Mouse (Mus musculus) CD4-positive, CD25-positive, alpha-beta regulatory T cell, adult 4 months (primary cell): ENCODE measurements around the gene Sh3d21. TPM values are rescaled to one million over a fixed set of nuclear protein-coding genes. Genes with fewer than 3 reads are reported as not detected.
"Not testable (repeated sequence)": the region's sequence is repeated elsewhere in the genome, so short reads cannot be mapped to it uniquely, and the experiment has no call there.

ENCODE experiments used
- ATAC-seq: one replicate; pipeline ENCODE4 v1.8.0; 2017
- polyA plus RNA-seq, 2 experiments: library from polyadenylated mRNA; unstranded; fragments of 100-300 nt; shearing (Covaris generic); gene quantifications; one replicate each; pipeline ENCODE4 v1.2.1; 2017

Gene Sh3d21
- 1 to 10 TPM in 1 of 2 experiments, under 1 TPM in 1; 0.56 to 1.2 TPM for polyA plus RNA-seq

DNA sequence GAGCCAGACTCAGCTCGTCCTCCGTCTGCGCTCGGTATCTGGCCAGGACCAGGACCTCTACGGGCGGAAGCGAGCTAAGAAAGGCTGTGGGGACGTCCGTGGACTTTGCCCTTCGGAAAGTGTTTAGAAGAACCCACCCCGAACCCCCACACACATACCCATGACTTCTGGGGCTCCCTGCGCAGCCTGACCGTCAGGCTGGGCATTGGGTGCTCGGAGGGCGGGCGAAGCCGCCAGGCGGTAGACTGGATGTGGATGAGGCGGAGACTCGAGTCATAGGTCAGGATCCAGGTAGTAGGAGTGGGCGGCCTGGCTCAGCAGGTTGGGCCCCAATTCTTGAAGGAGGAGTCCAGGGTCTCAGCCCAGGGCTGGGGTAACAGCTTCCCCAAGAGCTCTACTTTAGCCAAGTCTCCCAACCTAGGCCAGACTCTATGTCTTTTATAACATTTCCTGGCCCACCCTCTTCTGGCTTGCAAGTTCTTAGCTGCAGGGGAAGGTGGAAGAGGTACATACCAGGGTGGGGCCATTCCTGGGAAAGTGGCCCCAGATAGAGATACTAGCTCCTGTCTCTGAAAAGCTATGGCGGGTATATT, at the start of gene Sh3d21:
Sh3d21 (minus strand) TSS at position 425 of the 593 bp plus-strand sequence.
- peak; percentile 35 for ATAC-seq

DNA sequence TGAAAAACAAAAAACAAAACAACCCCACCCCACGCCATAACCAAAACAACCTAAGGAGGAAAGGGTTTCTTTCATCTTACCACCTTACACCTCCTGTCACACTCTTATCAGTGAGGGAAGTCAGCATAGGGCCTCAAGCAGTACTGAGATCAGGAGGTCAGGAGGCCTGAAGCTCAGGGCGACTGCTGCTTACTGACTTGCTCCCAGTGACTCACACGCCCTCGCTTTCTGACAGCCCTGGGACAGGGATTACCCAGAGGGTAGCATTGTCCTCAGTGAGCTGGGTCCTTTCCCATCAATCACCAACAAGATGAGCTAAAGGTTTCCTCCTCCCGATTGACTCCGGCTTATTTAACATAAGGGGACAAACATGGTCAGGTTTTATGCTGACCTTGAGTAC, 43.8 kb upstream of the Sh3d21 start:
- ATAC-seq = no peak

DNA sequence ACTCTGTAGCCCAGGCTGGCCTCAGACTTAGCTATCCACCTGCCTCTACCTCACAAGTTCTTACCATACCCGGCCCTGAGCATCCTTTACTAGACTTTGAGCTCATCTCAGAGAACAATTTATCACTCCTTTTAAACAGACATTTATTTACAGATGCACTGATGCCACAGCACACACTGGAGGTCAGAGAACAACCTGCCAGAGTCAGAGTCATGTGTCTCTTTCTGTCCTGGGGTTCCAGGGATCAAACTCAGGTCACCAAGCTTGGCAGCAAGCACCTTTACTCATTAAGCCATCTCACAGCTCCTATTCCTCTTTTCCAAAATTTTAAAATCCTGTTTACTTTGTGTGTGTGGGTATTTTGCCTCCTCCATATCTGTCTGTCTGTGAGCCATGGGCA, 42.1 kb upstream of the Sh3d21 start:
- ATAC-seq = no peak

DNA sequence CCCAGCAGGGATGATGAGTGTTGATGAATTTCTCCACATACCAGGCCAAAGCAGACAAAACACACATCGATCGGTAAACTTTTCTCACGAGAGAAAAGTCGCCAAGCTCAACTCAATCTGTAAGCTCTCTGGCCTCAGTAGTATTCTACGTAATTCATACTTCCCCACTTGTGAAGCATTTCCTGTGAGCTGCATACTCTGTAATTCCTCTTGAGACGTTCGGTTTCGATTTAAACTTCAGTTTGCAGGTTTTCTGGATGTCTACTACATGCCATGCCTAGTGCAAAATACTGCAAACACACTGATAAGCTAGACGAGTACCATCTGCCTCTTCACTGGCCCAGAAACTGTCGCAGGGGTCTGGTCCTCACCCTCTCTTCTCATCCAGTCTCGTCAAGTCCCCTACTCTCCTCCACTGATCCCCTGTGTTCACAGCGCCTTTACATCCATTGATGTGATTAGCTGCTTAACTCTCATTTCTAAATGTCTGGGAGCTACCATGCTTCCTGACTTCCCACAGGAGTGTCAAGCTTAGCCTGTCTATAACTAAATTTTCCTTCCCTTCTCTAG, 41.5 kb upstream of the Sh3d21 start:
- ATAC-seq = no peak

DNA sequence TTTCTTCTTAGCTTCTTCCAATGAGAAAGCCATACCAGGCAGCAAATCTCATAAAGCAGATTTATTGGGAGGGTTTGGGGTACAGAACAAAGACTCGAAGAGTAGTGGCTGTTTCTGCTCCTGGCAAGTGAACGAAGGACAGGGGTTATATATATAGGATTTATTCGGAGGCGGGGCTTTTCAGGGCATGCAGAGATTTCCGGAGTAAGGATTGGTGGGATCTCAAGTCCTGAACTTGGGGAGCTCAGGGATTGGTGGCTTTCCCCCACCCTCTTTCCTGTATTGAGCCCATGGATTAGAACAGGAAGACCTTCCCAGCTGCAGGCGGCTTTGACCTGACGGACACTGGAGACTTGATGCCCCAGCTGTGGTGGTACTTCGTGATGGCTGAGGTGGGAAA, 40.7 kb upstream of the Sh3d21 start:
- ATAC-seq = no peak

- ATAC-seq = no peak
Measured at GRCm38 (mm10) chr4:126203336-126203895, 40.1 kb upstream of the Sh3d21 start.

DNA sequence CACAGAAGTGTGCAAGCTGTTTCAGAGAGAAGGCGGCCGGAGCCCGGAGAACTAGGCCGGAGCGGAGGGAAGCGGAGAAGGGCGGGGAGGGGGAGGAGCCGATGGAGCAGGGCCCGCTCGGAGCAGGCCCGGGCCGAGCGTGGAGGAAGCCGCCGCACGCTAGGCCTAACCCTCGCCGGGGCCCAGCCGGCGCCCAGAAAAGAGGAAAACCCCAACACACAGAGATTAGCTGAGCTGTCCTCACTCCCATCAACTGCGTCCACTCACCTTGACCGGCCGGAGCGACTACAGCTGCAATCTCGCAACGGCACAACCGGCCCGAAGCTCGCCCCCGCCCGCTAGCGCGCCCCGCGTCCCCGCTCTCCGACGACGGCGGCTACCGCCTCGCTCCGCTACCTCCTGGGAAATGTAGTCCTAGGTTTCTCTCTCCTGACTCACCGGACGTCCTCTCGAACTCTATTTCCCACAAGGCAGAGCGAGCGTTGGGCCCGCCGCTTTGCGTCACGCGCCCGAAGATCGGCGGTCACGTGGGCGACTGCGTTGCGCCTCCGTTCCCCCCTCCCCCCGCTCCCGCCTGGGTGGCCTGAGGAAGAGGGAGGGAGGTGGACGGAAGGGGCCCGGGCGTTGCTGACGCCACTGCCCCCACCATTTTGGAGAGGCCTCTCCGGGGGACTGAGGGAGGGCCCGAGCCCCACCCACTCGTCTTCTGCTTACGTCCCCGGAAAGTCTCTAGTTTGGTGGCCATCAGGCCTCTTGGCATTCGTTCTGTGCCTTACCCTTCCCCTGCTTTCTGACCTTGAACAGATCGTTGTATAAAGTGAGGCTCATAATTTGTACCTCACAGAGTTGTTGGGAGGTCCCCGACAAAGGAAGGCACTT, 39.3 kb upstream of the Sh3d21 start, which contains the start of gene Thrap3:
Thrap3 (minus strand) TSS at position 458 of the 879 bp plus-strand sequence.
- peak; percentile 87 for ATAC-seq

GRCm38 (mm10) chr4:126201514-126202302, 38.4 kb upstream of the Sh3d21 start:
- ATAC-seq = peak; percentile 1

GRCm38 (mm10) chr4:126200656-126201055, 37.4 kb upstream of the Sh3d21 start:
- ATAC-seq = no peak

DNA sequence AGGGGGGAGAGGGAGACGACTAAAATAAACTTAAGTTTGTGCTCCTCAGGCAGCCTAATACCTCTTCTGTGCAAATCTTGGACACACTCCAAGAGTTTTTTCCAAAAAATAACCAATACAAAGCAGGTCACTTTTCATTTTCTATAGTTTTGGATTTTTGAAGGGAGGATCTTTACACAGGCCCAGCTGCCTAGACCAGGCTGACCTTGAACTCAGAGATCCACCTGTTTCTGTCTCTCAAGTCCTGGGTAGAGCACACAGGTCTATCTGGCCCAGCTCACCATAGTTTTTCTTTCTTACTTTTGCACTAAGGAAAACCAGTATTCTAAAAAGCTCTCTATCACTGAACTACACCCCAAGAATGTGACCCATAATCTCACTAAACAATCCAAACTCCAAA, 36.7 kb upstream of the Sh3d21 start:
- no peak for ATAC-seq

GRCm38 (mm10) chr4:126199556-126199955, 36.3 kb upstream of the Sh3d21 start:
- ATAC-seq = no peak

DNA sequence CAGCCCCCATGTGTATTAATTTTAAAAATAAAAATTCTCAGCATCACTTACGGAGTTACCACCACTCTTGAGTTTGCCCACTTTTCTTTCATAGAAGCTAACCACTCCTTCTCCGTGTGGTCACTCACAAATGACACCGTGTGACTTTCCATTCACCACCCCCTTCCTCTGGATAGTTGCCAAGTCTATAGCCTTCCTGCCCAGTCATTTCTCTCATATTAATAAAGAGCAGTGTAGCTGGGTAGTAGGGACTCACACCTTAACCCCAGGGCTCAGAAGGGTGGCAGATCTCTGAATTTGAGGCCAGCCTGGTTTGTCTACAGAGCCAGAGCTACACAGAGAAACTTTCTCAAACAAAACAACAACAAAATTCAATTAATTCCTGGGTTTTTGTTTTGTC, 34.2 kb upstream of the Sh3d21 start:
- no peak for ATAC-seq

DNA sequence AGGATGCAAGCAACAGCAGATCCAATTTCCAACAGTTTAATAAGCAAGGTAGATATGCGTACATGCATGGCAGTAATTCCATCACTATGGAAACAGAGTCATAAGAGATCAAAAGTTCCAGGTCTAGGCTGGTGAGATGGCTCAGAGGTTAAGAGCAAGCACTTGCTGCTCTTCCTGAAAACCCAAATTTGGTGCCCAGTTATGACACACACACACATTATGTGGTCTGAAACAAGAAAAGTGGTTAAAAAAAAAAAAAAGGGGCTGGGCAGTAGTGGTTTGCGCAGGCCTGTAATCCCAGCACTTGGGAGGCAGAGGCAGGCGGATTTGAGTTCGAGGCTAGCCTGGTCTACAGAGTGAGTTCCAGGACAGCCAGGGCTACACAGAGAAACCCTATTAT, 31.6 kb upstream of the Sh3d21 start:
- ATAC-seq = no peak

GRCm38 (mm10) chr4:126194216-126194615, 30.9 kb upstream of the Sh3d21 start:
- ATAC-seq = peak; percentile 80

DNA sequence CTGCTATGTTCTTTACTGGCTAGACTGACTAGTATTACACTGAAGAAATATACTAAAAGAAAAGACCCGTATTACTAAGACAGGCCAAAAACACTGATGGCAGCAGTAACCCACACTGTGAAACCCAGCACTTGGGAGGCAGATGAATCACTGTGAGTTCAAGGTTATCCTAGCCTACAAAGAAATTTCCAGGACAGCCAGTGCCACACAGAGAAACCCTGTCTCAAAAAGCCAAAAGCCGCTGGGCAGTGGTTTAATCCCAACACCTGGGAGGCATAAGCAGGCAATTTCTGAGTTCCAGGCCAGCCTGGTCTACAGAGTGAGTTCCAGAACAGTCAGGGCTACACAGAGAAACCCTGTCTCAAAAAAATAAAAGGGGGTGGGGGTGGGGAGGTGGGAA, 27.3 kb upstream of the Sh3d21 start:
- no peak for ATAC-seq

DNA sequence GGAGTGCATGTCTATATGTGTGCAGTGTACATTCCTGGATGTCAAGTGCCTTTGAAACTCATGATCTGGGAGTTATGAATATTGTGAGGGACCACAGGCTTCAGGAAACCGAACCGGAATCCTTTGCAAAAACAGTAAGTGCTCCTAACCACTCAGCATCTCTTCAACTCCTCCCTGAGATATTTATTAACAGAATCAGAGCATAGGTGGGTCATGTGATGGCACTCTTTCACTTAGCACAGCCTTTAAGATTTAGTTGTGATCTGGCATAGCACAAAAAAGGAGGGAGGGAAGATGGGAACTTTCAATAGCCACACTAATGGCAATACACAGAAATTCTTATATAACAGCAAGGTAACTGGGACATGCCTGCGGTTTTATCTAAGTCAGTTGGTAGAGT, 23.8 kb upstream of the Sh3d21 start:
- ATAC-seq = no peak

DNA sequence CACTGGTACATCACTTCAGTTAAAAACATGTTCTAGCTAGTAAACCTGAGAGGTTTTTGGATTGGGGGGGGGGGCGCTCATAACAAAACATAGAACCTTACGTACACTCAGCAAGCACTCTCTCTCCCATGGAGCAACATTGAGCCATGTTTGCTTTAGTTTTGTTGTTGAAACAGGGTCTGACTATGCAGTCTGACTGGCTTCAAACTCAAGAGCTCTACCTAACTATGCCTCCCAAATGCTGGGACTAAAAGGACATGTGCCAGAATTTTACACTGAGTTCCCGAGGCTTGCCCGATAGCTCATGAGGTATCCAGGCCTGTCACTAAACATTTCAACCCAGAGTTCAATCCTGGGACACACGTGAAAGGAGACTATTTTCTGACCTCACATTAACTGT, 19.7 kb upstream of the Sh3d21 start:
- no peak for ATAC-seq

- ATAC-seq = peak; percentile 96
Measured at GRCm38 (mm10) chr4:126181170-126181957, 18.1 kb upstream of the Sh3d21 start.

DNA sequence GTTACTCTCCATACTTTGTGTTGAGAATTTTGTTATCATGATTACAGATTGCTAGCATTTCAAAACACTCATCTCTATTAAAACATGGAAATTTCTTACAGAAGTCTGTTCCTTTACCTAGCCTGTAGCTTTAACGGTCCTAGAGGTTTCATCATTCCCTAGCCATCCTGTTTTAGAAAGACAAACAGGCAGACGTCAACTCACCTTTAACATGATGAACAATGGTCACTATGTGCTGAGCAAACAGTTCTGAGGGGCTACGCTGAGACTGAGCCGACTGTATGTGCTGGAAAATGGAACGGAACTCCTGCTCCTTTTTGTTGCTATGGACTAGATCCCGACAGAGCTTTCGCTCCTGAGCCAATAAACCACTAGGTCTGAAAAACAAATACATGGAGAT, 12.7 kb upstream of the Sh3d21 start:
- not testable (repeated sequence) for ATAC-seq

DNA sequence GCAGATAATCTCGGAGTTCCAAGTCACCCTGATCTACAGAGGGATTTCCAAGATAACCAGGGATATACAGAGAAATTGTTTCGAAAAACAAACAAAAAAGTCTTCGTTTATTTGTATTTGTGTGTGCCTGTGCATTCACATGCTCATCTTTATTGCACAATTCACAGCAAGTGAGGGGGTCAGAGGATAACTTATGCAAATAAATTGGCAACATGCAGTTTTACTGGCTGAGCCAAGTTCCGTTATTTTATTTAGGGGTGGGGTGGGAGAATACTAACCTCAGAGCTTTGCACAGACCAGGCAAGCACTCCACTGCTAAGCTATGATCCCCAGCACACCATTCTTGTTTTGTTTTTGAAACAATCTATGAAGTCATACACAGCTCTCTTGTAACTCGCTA, 10.5 kb upstream of the Sh3d21 start:
- no peak for ATAC-seq

DNA sequence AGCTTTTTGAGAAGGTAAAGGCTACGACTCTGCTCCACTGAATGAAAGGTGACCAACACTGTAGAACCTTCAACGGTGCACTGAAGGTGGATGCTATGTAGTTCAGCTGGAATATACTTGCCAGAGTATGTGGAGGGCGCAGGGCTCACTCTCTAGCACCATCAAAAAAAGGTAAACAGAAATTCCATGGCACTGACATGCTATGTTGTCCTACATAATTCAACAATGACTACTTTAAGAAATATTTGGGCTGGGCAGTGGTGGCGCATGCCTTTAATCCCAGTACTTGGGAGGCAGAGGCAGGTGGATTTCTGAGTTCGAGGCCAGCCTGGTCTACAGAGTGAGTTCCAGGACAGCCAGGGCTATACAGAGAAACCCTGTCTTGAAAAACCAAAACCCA, 7.4 kb upstream of the Sh3d21 start:
- not testable (repeated sequence) for ATAC-seq

- no peak for ATAC-seq
Measured at GRCm38 (mm10) chr4:126168851-126169250, 5.6 kb upstream of the Sh3d21 start.
